Mouse (Mus musculus): ENCODE measurements around the gene Hint2.

Hint2 gene

DNA sequence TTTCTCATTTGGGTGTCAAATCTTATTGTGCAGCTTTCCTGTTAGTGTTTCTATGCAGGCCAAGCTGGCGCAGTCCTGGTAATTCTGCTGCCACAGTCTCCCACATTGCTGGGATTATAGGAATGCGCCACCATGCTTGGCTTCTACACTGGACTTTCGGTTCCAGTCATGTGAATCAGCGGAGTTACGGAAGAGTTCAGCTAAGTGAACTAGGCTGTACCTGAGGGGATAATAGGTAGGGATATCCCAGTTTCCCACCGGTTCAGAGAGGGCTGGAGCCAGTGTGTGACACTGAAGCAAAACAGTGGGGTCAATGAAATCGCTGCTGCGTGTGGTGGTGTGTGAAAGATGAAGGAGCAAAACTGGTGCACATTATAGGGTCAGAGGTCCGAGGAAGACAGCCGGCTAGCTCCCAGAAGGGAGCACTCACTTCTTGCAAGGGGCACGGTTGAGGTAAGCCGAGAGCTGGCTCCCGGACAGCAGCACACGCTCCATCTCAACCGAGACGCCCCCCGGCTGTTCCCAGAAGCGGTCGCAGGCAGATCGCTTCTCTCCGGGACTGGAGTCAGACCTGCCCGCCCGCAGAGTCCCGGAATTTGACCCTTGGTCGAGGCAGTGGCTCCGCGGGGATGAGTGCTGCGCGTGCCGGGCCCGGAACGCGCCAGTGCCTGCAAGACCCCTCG is 469 bp downstream of the Hint2 start:
- in situ Hi-C loops (cut with MseI, MboI) = no loop called here

- in situ Hi-C loops (cut with MseI, MboI) = no loop called here
Observed at GRCm38 (mm10) chr4:43653161-43654015, 2.9 kb downstream of the Hint2 start, which contains the start of gene Spag8. TSS of gene Spag8 (minus strand) at chr4:43653594.

- in situ Hi-C loops (cut with MseI, MboI) = no loop called here
Observed at GRCm38 (mm10) chr4:43652726-43653125, 3.5 kb downstream of the Hint2 start.

DNA sequence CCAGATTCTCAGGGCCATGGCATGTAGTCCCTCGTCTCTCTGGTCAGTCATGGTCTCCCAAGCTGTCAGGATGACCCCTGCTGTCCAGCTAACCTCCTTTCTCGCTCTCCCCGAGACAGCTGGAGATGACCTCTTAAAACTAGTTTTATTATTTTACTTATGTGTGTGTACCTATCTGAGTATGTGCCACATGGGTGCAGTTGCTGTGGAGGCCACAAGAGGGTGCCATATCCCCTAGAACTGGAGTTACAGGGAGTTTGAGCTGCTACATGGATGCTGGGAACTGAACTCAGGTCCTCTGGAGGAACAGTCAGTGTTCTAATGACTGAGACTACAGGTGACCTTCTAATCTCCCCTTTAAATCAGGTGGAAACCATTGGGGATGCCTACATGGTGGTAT is 6.5 kb downstream of the Hint2 start:
- in situ Hi-C loops (cut with MseI, MboI) = no loop called here

GRCm38 (mm10) chr4:43640491-43640890 is 15.8 kb downstream of the Hint2 start:
- in situ Hi-C loops (cut with MseI, MboI) = no loop called here

- in situ Hi-C loops (cut with MseI, MboI) = no loop called here
Observed at GRCm38 (mm10) chr4:43640076-43640475, 16.2 kb downstream of the Hint2 start.

- in situ Hi-C loops (cut with MseI, MboI) = no loop called here
Observed at GRCm38 (mm10) chr4:43636751-43637150, 19.5 kb downstream of the Hint2 start.

DNA sequence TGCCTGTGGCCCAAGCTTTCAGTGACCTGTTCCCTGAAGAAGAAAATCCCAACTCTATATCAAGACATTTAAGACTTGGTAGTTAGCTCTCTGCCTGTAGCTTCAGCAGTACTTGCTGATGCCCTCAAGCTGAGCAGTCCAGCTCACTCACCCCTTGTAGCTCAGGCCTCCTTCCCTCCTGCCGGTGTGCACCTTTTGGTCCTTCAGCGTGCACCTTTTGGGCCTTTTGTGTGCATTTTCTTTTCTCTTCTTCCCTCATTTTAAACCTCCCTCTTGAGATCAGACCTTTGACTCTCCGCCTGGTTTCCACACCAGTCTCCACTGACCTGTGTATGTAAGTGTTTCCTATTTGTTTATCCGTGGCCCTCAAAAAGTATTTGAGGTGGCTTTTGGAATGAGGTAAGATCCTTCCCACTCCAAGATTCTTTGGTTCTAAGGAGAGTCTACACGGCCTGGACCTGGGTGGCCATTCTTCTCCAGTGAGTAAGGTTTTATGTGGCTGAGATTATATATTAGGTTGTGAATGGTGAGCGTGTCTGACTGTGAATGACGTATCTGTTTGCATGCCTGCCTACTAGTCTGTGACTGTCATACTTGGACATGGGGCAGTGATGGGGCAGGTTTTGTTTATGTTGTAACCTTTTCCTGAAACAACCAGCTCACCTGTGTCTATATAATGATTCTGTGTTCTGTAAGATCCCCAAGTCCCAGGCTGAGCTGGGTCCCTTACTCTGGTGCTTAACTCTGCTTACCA is 21.5 kb downstream of the Hint2 start:
- in situ Hi-C loops (cut with MseI, MboI) = no loop called here

- in situ Hi-C loops (cut with MseI, MboI) = no loop called here
Observed at GRCm38 (mm10) chr4:43633736-43634135, 22.5 kb downstream of the Hint2 start.

GRCm38 (mm10) chr4:43633296-43633695 is 23.0 kb downstream of the Hint2 start:
- in situ Hi-C loops (cut with MseI, MboI) = no loop called here

- in situ Hi-C loops (cut with MseI, MboI) = no loop called here
Observed at GRCm38 (mm10) chr4:43631956-43632920, 24.0 kb downstream of the Hint2 start.

- in situ Hi-C loops (cut with MseI, MboI) = no loop called here
Observed at GRCm38 (mm10) chr4:43631046-43631955, 25.0 kb downstream of the Hint2 start, which contains the start of gene Npr2. TSS of gene Npr2 (plus strand) at chr4:43631935.

GRCm38 (mm10) chr4:43630671-43631045 is 25.6 kb downstream of the Hint2 start:
- in situ Hi-C loops (cut with MseI, MboI) = no loop called here

DNA sequence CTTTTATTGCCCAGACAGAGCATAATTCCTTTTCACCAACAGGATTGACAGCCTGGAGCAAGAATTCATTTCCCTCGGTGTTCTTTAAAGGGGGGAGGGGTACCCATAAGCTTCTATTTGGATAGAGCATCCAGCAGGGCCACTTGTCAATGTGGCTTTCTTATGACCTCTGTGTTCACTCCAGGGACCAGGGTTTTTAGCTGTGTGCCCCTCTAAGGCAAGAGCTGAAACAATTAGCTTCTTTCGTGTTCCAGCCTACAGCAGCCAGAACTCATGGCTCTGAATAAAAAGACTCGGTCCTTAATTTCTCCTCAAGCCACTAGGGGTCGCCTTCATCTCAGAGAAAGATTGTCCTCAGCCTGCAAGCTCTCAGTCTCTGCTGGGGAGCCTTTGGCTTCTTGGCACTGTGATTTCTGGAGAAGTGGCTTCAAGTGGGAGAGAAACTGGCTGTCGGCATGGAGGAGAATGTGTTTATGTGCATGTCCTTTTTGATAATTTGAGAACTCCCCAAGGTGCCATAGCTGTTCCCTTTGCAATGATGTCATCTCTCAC is 26.2 kb downstream of the Hint2 start:
- in situ Hi-C loops (cut with MseI, MboI) = no loop called here

DNA sequence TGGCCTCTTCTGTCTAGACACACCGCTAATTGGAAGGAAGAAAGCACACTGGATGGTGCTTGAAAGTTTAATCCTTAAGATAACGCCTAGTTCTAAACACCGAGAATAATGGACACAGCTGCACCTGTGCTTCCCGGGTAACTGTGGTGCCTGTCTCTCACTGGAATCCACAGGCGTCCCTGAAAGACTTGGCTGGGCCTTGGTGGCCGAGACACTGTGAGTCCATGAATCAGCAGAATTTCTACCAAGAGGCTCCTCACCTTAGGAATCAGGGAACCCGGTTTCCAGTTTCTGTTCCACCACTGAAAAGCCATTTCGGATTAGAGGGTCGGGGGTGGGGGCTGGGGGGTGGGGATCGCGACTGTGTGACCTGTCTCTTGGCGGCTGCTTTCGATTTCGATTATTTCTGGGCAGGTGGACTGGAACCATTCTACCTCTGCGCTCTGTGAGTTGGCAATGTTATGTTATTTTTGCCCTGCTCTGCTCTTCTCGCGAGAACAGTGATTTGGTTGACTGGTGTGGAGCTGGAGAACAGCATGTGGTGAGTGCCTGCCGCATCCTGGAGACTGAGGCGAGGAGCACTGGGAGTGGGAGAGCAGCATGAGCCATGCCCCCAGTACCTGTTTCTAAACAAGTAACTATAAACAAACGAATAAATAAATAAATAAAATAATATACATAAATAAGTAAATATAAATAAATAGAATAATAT is 27.0 kb downstream of the Hint2 start:
- in situ Hi-C loops (cut with MseI, MboI) = loop anchor here (10.0 kb wide), 1 partner anchor 86 kb away; the partner anchor contains the start of gene Olfr71 (in 2 of the 2)

- in situ Hi-C loops (cut with MseI, MboI) = loop anchor here (10.0 kb wide), 1 partner anchor 95 kb away; the partner anchor contains the start of gene Olfr71 (in 2 of the 2)
Observed at GRCm38 (mm10) chr4:43620146-43620778, 36.0 kb downstream of the Hint2 start.

- in situ Hi-C loops (cut with MseI, MboI) = no loop called here
Observed at GRCm38 (mm10) chr4:43613060-43613730, 43.1 kb downstream of the Hint2 start.

DNA sequence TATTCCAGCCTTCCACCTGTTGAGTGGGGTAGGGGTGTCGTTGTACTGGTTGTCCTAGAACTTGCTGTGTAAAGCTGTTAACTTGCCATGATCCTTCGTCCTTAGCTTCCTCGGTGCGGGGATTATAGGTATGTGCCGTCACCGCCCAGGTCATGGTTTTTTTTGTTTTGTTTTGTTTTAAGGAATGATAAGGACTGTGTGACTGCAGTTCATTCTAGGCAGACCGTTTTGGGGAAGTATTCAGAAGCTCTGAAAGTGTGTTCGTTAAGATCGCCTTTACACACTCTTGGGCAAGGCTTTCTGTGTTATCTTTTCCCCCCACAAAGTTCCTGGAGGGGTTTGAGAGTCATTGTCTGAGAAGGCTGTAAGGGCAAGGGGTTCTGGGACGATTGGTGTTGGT is 43.7 kb downstream of the Hint2 start:
- in situ Hi-C loops (cut with MseI, MboI) = no loop called here

Data from mouse trophoblast stem cell (cell line).